Mouse (Mus musculus) midbrain, embryonic 15.5 days (tissue): ENCODE measurements at regions not wholly inside any gene's neighbourhood (a gene's known extent, or its start where the extent isn't known, plus 50 kb on each side); places are given as distances from the start of the nearest gene placed in this dataset.
A peak's percentile ranks its signal among the peaks of the same experiment; 100 is the strongest.

ENCODE experiments used
- ATAC-seq: fragments of 200-750 bp; cut with Nextera tagmentation; replicated peaks from 2 replicates; pipeline ENCODE4 v1.8.0; 2017; ENCODE audit warnings: moderate TSS enrichment
- H3K27ac ChIP-seq: fragments of 300-500 bp; sonication (generic); 2 replicates; pipeline ENCODE4 v1.5.1; 2015; ENCODE audit warnings: mild to moderate bottlenecking, inconsistent platforms
- H3K27me3 ChIP-seq: fragments of 300-500 bp; sonication (generic); replicated peaks from 2 replicates; pipeline ENCODE4 v1.6.1; 2015; ENCODE audit warnings: inconsistent platforms
- H3K36me3 ChIP-seq: fragments of 300-500 bp; sonication (generic); replicated peaks from 2 replicates; pipeline ENCODE4 v1.6.1; 2015; ENCODE audit warnings: inconsistent platforms
- H3K4me1 ChIP-seq: fragments of 300-500 bp; sonication (generic); 2 replicates; pipeline ENCODE4 v1.6.1; 2015; ENCODE audit warnings: inconsistent platforms
- H3K4me2 ChIP-seq: fragments of 300-500 bp; sonication (generic); 2 replicates; pipeline ENCODE4 v1.6.1; 2015; ENCODE audit warnings: inconsistent platforms, mild to moderate bottlenecking, moderate library complexity
- H3K4me3 ChIP-seq: fragments of 300-500 bp; sonication (generic); 2 replicates; pipeline ENCODE4 v1.5.1; 2015; ENCODE audit warnings: mild to moderate bottlenecking, inconsistent platforms
- H3K9ac ChIP-seq: fragments of 300-500 bp; sonication (generic); 2 replicates; pipeline ENCODE4 v1.6.1; 2015; ENCODE audit warnings: mild to moderate bottlenecking, inconsistent platforms
- H3K9me3 ChIP-seq: fragments of 300-500 bp; sonication (generic); 2 replicates; pipeline ENCODE4 v1.6.1; 2016; ENCODE audit warnings: inconsistent platforms
- WGBS: fragments of 180-500 bp; shearing (Covaris S2); methylation state at CpG from one replicate; pipeline ENCODE4 v1.1.7; 2015; ENCODE audit warnings: mixed read lengths; 5-methylcytosine and 5-hydroxymethylcytosine counted together

- peak; percentile 76; the same call in 1 of the 2 replicates for ATAC-seq
- Histone ChIP-seq H3K4me1 (0 out of 2 replicates have a peak, but pooled peaks cover 9% of the 10 kb centered on the region), H3K36me3 (no peaks in the 10 kb centered on the region), H3K9me3 (0 out of 2 replicates have a peak, but pooled peaks cover 3% of the 10 kb centered on the region), H3K9ac (no peak overlapping the region), H3K4me3 (no peak overlapping the region), H3K27ac (peak overlapping the region; percentile 23; the same call in 1 of the 2 replicates), H3K4me2 (no peak overlapping the region), H3K27me3 (no peaks in the 10 kb centered on the region)
- 51% methylated on average over 8 of the region's 8 CpGs for WGBS
Measured at GRCm38 (mm10) chr13:53825957-53826580, 229.4 kb downstream of the Drd1 start.

- H3K27me3 ChIP-seq, result no peaks in the 10 kb centered on the region
- no peak overlapping the region for H3K9ac ChIP-seq
- 0 out of 2 replicates have a peak, but pooled peaks cover 9% of the 10 kb centered on the region for H3K4me1 ChIP-seq
- H3K36me3 ChIP-seq, result no peaks in the 10 kb centered on the region
- no peak overlapping the region for H3K4me2 ChIP-seq
- no peaks in the 10 kb centered on the region for H3K9me3 ChIP-seq
- no peak overlapping the region for H3K27ac ChIP-seq
- H3K4me3 ChIP-seq, result no peak overlapping the region
- ATAC-seq, result no peak
- 89% methylated on average over 8 of the region's 8 CpGs for WGBS
Measured at GRCm38 (mm10) chr13:53822061-53822460, 233.4 kb downstream of the Drd1 start.

GRCm38 (mm10) chr13:53815629-53816028 is 239.9 kb downstream of the Drd1 start:
- Histone ChIP-seq H3K4me1 (peaks cover 16% of the 10 kb centered on the region), H3K36me3 (no peaks in the 10 kb centered on the region), H3K27ac (no peak overlapping the region), H3K4me3 (no peak overlapping the region), H3K27me3 (no peaks in the 10 kb centered on the region), H3K9me3 (no peaks in the 10 kb centered on the region), H3K9ac (no peak overlapping the region), H3K4me2 (no peak overlapping the region)
- no peak for ATAC-seq
- whole genome bisulfite sequencing, result 89% methylated on average over 7 of the region's 7 CpGs

- peak overlapping the region; percentile 36; the same call in 1 of the 2 replicates for H3K27ac ChIP-seq
- H3K4me1 ChIP-seq, result peaks cover 16% of the 10 kb centered on the region
- H3K4me3 ChIP-seq, result no peak overlapping the region
- no peaks in the 10 kb centered on the region for H3K36me3 ChIP-seq
- 49% methylated on average over 9 of the region's 9 CpGs for WGBS
- ATAC-seq, result no peak
- H3K9ac ChIP-seq, result no peak overlapping the region
- H3K4me2 ChIP-seq, result no peak overlapping the region
- no peaks in the 10 kb centered on the region for H3K9me3 ChIP-seq
- H3K27me3 ChIP-seq, result no peaks in the 10 kb centered on the region
Measured at GRCm38 (mm10) chr13:53814088-53814487, 241.4 kb downstream of the Drd1 start.

GRCm38 (mm10) chr13:53811862-53812261 is 243.6 kb downstream of the Drd1 start:
- no peak for ATAC-seq
- Histone ChIP-seq H3K36me3 (no peaks in the 10 kb centered on the region), H3K27me3 (no peaks in the 10 kb centered on the region), H3K4me1 (peaks cover 16% of the 10 kb centered on the region), H3K9ac (no peak overlapping the region), H3K27ac (no peak overlapping the region), H3K9me3 (no peaks in the 10 kb centered on the region), H3K4me2 (no peak overlapping the region), H3K4me3 (no peak overlapping the region)
- WGBS, result 49% methylated on average over 4 of the region's 4 CpGs

GRCm38 (mm10) chr13:53811151-53811550 is 244.4 kb downstream of the Drd1 start:
- WGBS, result 71% methylated on average over 8 of the region's 8 CpGs
- Histone ChIP-seq H3K27me3 (no peaks in the 10 kb centered on the region), H3K4me2 (no peak overlapping the region), H3K4me3 (no peak overlapping the region), H3K9me3 (no peaks in the 10 kb centered on the region), H3K4me1 (peaks cover 16% of the 10 kb centered on the region), H3K27ac (no peak overlapping the region), H3K36me3 (no peaks in the 10 kb centered on the region), H3K9ac (no peak overlapping the region)
- no peak for ATAC-seq

GRCm38 (mm10) chr13:53807791-53808525 is 247.5 kb downstream of the Drd1 start:
- Histone ChIP-seq H3K9ac (no peak overlapping the region), H3K27ac (no peak overlapping the region), H3K4me2 (no peak overlapping the region), H3K9me3 (no peaks in the 10 kb centered on the region), H3K4me1 (no peaks in the 10 kb centered on the region; the same call in 1 of the 2 replicates), H3K36me3 (no peaks in the 10 kb centered on the region), H3K4me3 (no peak overlapping the region), H3K27me3 (no peaks in the 10 kb centered on the region)
- WGBS, result 61% methylated on average over 13 of the region's 13 CpGs
- no peak for ATAC-seq

- no peaks in the 10 kb centered on the region for H3K27me3 ChIP-seq
- H3K36me3 ChIP-seq, result no peaks in the 10 kb centered on the region
- no peak overlapping the region for H3K4me2 ChIP-seq
- H3K4me1 ChIP-seq, result no peaks in the 10 kb centered on the region; the same call in 1 of the 2 replicates
- no peak overlapping the region for H3K9ac ChIP-seq
- H3K27ac ChIP-seq, result no peak overlapping the region
- 39% methylated on average over 4 of the region's 4 CpGs for WGBS
- H3K9me3 ChIP-seq, result no peaks in the 10 kb centered on the region
- H3K4me3 ChIP-seq, result no peak overlapping the region
- ATAC-seq, result no peak
Measured at GRCm38 (mm10) chr13:53805872-53806271, 249.6 kb downstream of the Drd1 start.

- Histone ChIP-seq H3K27me3 (no peaks in the 10 kb centered on the region), H3K9ac (no peak overlapping the region), H3K36me3 (no peaks in the 10 kb centered on the region), H3K27ac (no peak overlapping the region), H3K9me3 (no peaks in the 10 kb centered on the region), H3K4me3 (no peak overlapping the region), H3K4me2 (no peak overlapping the region), H3K4me1 (no peaks in the 10 kb centered on the region)
- WGBS, result 85% methylated on average over 5 of the region's 5 CpGs
- ATAC-seq, result no peak
Measured at GRCm38 (mm10) chr13:53800978-53801377, 254.5 kb downstream of the Drd1 start.

- no peak overlapping the region for H3K9ac ChIP-seq
- no peak for ATAC-seq
- no peaks in the 10 kb centered on the region for H3K27me3 ChIP-seq
- no peak overlapping the region for H3K4me2 ChIP-seq
- no peaks in the 10 kb centered on the region for H3K36me3 ChIP-seq
- 74% methylated on average over 2 of the region's 2 CpGs for WGBS
- H3K27ac ChIP-seq, result no peak overlapping the region
- H3K9me3 ChIP-seq, result no peaks in the 10 kb centered on the region; the same call in 1 of the 2 replicates
- no peaks in the 10 kb centered on the region for H3K4me1 ChIP-seq
- no peak overlapping the region for H3K4me3 ChIP-seq
Measured at GRCm38 (mm10) chr13:53788809-53789208, 266.7 kb downstream of the Drd1 start.

- Histone ChIP-seq H3K9ac (no peak overlapping the region), H3K36me3 (no peaks in the 10 kb centered on the region), H3K9me3 (no peaks in the 10 kb centered on the region), H3K27me3 (no peaks in the 10 kb centered on the region), H3K4me1 (no peaks in the 10 kb centered on the region), H3K4me3 (no peak overlapping the region), H3K4me2 (no peak overlapping the region), H3K27ac (no peak overlapping the region)
- WGBS, result 18% methylated on average over 6 of the region's 6 CpGs
- peak; percentile 72 for ATAC-seq
Measured at GRCm38 (mm10) chr13:53783492-53783891, 272.0 kb downstream of the Drd1 start.

- no peak overlapping the region for H3K27ac ChIP-seq
- H3K4me2 ChIP-seq, result no peak overlapping the region
- 44% methylated on average over 4 of the region's 4 CpGs for WGBS
- 0 out of 2 replicates have a peak, but pooled peaks cover 6% of the 10 kb centered on the region for H3K27me3 ChIP-seq
- H3K9me3 ChIP-seq, result no peaks in the 10 kb centered on the region
- ATAC-seq, result 0 out of 2 replicates have a peak, but pooled peaks have one; percentile 24
- H3K36me3 ChIP-seq, result no peaks in the 10 kb centered on the region
- no peaks in the 10 kb centered on the region for H3K4me1 ChIP-seq
- no peak overlapping the region for H3K4me3 ChIP-seq
- no peak overlapping the region for H3K9ac ChIP-seq
Measured at GRCm38 (mm10) chr13:53779150-53779549, 276.4 kb downstream of the Drd1 start.
